Mouse (Mus musculus): ENCODE data around the gene Cep104.

- TF ChIP-seq POLR2A (IDR thresholded peaks at IDR 0.05; ENCODE audit: extremely low read depth, insufficient read depth, low read length) (no peak), CTCF (IDR thresholded peaks at IDR 0.05; ENCODE audit: low read depth, low read length) (no peak)
Measured at GRCm38 (mm10) chr4:153951692-153952091, 23.3 kb upstream of the Cep104 start.

All from liver, adult 2 months (tissue).